Mouse (Mus musculus) stomach, postnatal 0 days (tissue): Measurements from ENCODE around the gene Anxa7.

Experiments
- CTCF ChIP-seq: IDR thresholded peaks from 2 replicates; pipeline ENCODE4 v1.5.1; 2016; ENCODE audit warnings: antibody characterized with exemption, low read depth, mild to moderate bottlenecking, moderate library complexity
- EP300 ChIP-seq: optimal IDR thresholded peaks from 2 replicates; pipeline ENCODE3; 2016; ENCODE audit warnings: antibody characterized with exemption

DNA sequence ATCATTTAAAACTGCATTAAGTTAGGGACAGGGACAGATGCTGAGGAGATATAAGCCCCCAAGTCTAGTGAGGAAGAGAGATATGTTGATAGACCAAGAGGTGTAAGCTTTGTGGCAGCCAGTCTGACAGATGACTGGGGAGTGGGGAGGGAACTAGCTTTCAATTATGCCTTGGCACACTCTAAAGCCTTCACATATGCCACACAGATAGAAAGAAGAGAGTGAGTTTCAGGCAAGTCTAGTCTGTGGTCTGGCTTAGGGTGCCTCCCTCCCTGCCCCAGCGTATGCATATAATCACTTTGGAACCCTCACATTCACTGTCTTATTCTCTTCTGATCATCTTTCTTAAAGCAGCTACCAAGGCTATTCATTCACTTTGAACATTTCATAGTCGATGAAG, 28.6 kb downstream of the Anxa7 start:
- TF ChIP-seq CTCF (no peak), EP300 (no peak)
